Mouse (Mus musculus) MEL (cell line): Measurements from ENCODE around the gene Tmem161a. TPM values are rescaled to one million over a fixed set of nuclear protein-coding genes. Genes with fewer than 3 reads are reported as not detected.
A peak's percentile ranks its signal among the peaks of the same experiment; 100 is the strongest.

ENCODE experiments used
- DNase-seq: peaks from one replicate; pipeline ENCODE4 v3.0.0; 2011; ENCODE audit warnings: low read depth, low spot score
- H3K27ac ChIP-seq: 2 replicates; pipeline ENCODE4 v1.5.1; 2012; ENCODE audit warnings: low read depth, mild to moderate bottlenecking, control low read depth, low read length, moderate library complexity; ENCODE audit not compliant: control insufficient read depth
- H3K27me3 ChIP-seq, 2 experiments: fragments of 150-350 bp in 1 of 2; sonication (generic) in 1 of 2; 2 replicates each; pipeline ENCODE4 v1.6.1; 2012; ENCODE audit warnings: low read length in 2 of 2, mild to moderate bottlenecking in 2 of 2, improper control_type of control experiment in 1 of 2, moderate library complexity in 1 of 2; ENCODE audit not compliant: insufficient read depth in 2 of 2, control insufficient read depth in 1 of 2
- H3K36me3 ChIP-seq, 2 experiments: 2 replicates each; pipeline ENCODE4 v1.6.1; 2012 to 2014; ENCODE audit warnings: low read length in 2 of 2, improper control_type of control experiment in 1 of 2, inconsistent platforms in 1 of 2, mild to moderate bottlenecking in 1 of 2; ENCODE audit not compliant: insufficient read depth in 2 of 2, control insufficient read depth in 1 of 2
- H3K4me1 ChIP-seq, 2 experiments: fragments of 150-350 bp in 1 of 2; sonication (generic) in 1 of 2; 2 replicates each; pipeline ENCODE4 v1.6.1; 2012; ENCODE audit warnings: low read length in 2 of 2, improper control_type of control experiment in 1 of 2, mild to moderate bottlenecking in 1 of 2; ENCODE audit not compliant: insufficient read depth in 2 of 2, control insufficient read depth in 1 of 2
- H3K4me3 ChIP-seq, 2 experiments: fragments of 150-350 bp in 1 of 2; sonication (generic) in 1 of 2; 2 replicates each; pipeline ENCODE4 v1.5.1; 2012; ENCODE audit warnings: low read depth in 2 of 2, low read length in 2 of 2, mild to moderate bottlenecking in 2 of 2, moderate library complexity in 2 of 2, control low read depth in 1 of 2, improper control_type of control experiment in 1 of 2; ENCODE audit not compliant: control insufficient read depth in 1 of 2, insufficient read depth in 1 of 2
- H3K79me2 ChIP-seq: 2 replicates; pipeline ENCODE4 v1.6.1; 2012; ENCODE audit warnings: mild to moderate bottlenecking, low read length, moderate library complexity; ENCODE audit not compliant: control insufficient read depth, poor library complexity, insufficient read depth
- H3K9ac ChIP-seq: 2 replicates; pipeline ENCODE4 v1.6.1; 2012; ENCODE audit warnings: low read depth, mild to moderate bottlenecking, control low read depth, low read length, moderate library complexity; ENCODE audit not compliant: control insufficient read depth, poor library complexity, severe bottlenecking
- H3K9me3 ChIP-seq: fragments of 150-350 bp; sonication (generic); replicated peaks from 2 replicates; pipeline ENCODE4 v1.6.1; 2012; ENCODE audit warnings: mild to moderate bottlenecking, low read length, improper control_type of control experiment, moderate library complexity; ENCODE audit not compliant: insufficient read depth
- CHD1 ChIP-seq: IDR thresholded peaks from 2 replicates; pipeline ENCODE4 v1.6.1; 2012; ENCODE audit warnings: low read depth, mild to moderate bottlenecking, inconsistent platforms, low read length, improper control_type of control experiment
- CTCF ChIP-seq, 3 experiments: IDR thresholded peaks in 2 of 3; conservative IDR thresholded peaks in 1 of 3; 2 replicates each; pipeline ENCODE4 v1.5.1; 2011 to 2012; ENCODE audit warnings: low read length in 3 of 3, low read depth in 2 of 3, mild to moderate bottlenecking in 2 of 3, improper control_type of control experiment in 1 of 3, inconsistent platforms in 1 of 3, mixed read lengths in 1 of 3, moderate library complexity in 1 of 3; ENCODE audit not compliant: control insufficient read depth in 1 of 3, insufficient read depth in 1 of 3, poor library complexity in 1 of 3, severe bottlenecking in 1 of 3
- E2F4 ChIP-seq: IDR thresholded peaks from 2 replicates; pipeline ENCODE4 v1.6.1; 2011; ENCODE audit warnings: low read depth, low read length, improper control_type of control experiment, borderline replicate concordance
- ELF1 ChIP-seq: IDR thresholded peaks from 2 replicates; pipeline ENCODE4 v1.6.1; 2014; ENCODE audit warnings: low read depth, mild to moderate bottlenecking, inconsistent platforms, low read length, improper control_type of control experiment, moderate library complexity
- GABPA ChIP-seq: IDR thresholded peaks from 2 replicates; pipeline ENCODE4 v1.6.1; 2012; ENCODE audit warnings: low read depth, mild to moderate bottlenecking, inconsistent platforms, low read length, improper control_type of control experiment, moderate library complexity
- GATA1 ChIP-seq: IDR thresholded peaks from 2 replicates; pipeline ENCODE4 v1.6.1; 2011; ENCODE audit warnings: low read depth, low read length, improper control_type of control experiment
- HCFC1 ChIP-seq: IDR thresholded peaks from 2 replicates; pipeline ENCODE4 v1.6.1; 2012; ENCODE audit warnings: low read depth, mild to moderate bottlenecking, inconsistent platforms, low read length, improper control_type of control experiment, moderate library complexity
- KAT2A ChIP-seq: conservative IDR thresholded peaks from 2 replicates; pipeline ENCODE4 v1.6.1; 2012; ENCODE audit warnings: low read depth, low read length, improper control_type of control experiment, inconsistent platforms
- MAFK ChIP-seq: IDR thresholded peaks from 2 replicates; pipeline ENCODE4 v1.6.1; 2011; ENCODE audit warnings: low read depth, mild to moderate bottlenecking, low read length, improper control_type of control experiment, borderline replicate concordance
- MAX ChIP-seq: IDR thresholded peaks from 2 replicates; pipeline ENCODE4 v1.6.1; 2011; ENCODE audit warnings: low read length, improper control_type of control experiment
- MAZ ChIP-seq: IDR thresholded peaks from 2 replicates; pipeline ENCODE4 v1.6.1; 2012; ENCODE audit warnings: low read depth, mild to moderate bottlenecking, inconsistent platforms, low read length, improper control_type of control experiment
- MXI1 ChIP-seq: IDR thresholded peaks from 2 replicates; pipeline ENCODE4 v1.6.1; 2011; ENCODE audit warnings: mild to moderate bottlenecking, low read depth, low read length, improper control_type of control experiment
- MYB ChIP-seq: IDR thresholded peaks from 2 replicates; pipeline ENCODE4 v1.6.1; 2011; ENCODE audit warnings: mild to moderate bottlenecking, low read depth, low read length, improper control_type of control experiment
- MYC ChIP-seq: IDR thresholded peaks from 2 replicates; pipeline ENCODE4 v1.6.1; 2011; ENCODE audit warnings: low read depth, mild to moderate bottlenecking, low read length, improper control_type of control experiment, moderate library complexity
- NELFE ChIP-seq: IDR thresholded peaks from 2 replicates; pipeline ENCODE4 v1.6.1; 2011; ENCODE audit warnings: low read depth, low read length, improper control_type of control experiment
- NRF1 ChIP-seq: IDR thresholded peaks from 2 replicates; pipeline ENCODE4 v1.6.1; 2014; ENCODE audit warnings: low read depth, mild to moderate bottlenecking, inconsistent platforms, low read length, improper control_type of control experiment, moderate library complexity; ENCODE audit not compliant: poor library complexity, insufficient read depth, severe bottlenecking
- POLR2A ChIP-seq, 2 experiments: IDR thresholded peaks; 2 replicates each; pipeline ENCODE4 v1.6.1; 2011 to 2012; ENCODE audit warnings: low read length in 2 of 2, mild to moderate bottlenecking in 2 of 2, control low read depth in 1 of 2, improper control_type of control experiment in 1 of 2, low read depth in 1 of 2, moderate library complexity in 1 of 2; ENCODE audit not compliant: control insufficient read depth in 1 of 2, insufficient read depth in 1 of 2, poor library complexity in 1 of 2
- POLR2AphosphoS2 ChIP-seq: IDR thresholded peaks from 2 replicates; pipeline ENCODE4 v1.6.1; 2011; ENCODE audit warnings: low read length, improper control_type of control experiment
- RAD21 ChIP-seq: IDR thresholded peaks from 2 replicates; pipeline ENCODE4 v1.6.1; 2011; ENCODE audit warnings: mild to moderate bottlenecking, low read depth, low read length, improper control_type of control experiment
- RCOR1 ChIP-seq: IDR thresholded peaks from 2 replicates; pipeline ENCODE4 v1.6.1; 2012; ENCODE audit warnings: low read depth, mild to moderate bottlenecking, inconsistent platforms, low read length, improper control_type of control experiment
- SIN3A ChIP-seq: IDR thresholded peaks from 2 replicates; pipeline ENCODE4 v1.6.1; 2012; ENCODE audit warnings: low read length, improper control_type of control experiment, inconsistent platforms
- SMC3 ChIP-seq: IDR thresholded peaks from 2 replicates; pipeline ENCODE4 v1.6.1; 2011; ENCODE audit warnings: low read depth, low read length, improper control_type of control experiment
- TAL1 ChIP-seq: IDR thresholded peaks from 2 replicates; pipeline ENCODE4 v1.6.1; 2012; ENCODE audit warnings: mild to moderate bottlenecking, inconsistent platforms, low read length, moderate library complexity, mixed read lengths
- TBP ChIP-seq: IDR thresholded peaks from 2 replicates; pipeline ENCODE4 v1.8.0; 2011; ENCODE audit warnings: low read depth, low read length, improper control_type of control experiment
- TCF12 ChIP-seq: IDR thresholded peaks from 2 replicates; pipeline ENCODE4 v1.6.1; 2014; ENCODE audit warnings: low read depth, mild to moderate bottlenecking, inconsistent platforms, low read length, improper control_type of control experiment, moderate library complexity
- UBTF ChIP-seq: IDR thresholded peaks from 2 replicates; pipeline ENCODE4 v1.6.1; 2012; ENCODE audit warnings: low read depth, mild to moderate bottlenecking, inconsistent platforms, low read length, improper control_type of control experiment, moderate library complexity, borderline replicate concordance; ENCODE audit not compliant: insufficient read depth
- USF1 ChIP-seq: IDR thresholded peaks from 2 replicates; pipeline ENCODE4 v1.6.1; 2014; ENCODE audit warnings: low read depth, mild to moderate bottlenecking, inconsistent platforms, low read length, improper control_type of control experiment, moderate library complexity
- USF2 ChIP-seq, 2 experiments: IDR thresholded peaks; 2 replicates each; pipeline ENCODE4 v1.6.1; 2011 to 2012; ENCODE audit warnings: improper control_type of control experiment in 2 of 2, low read length in 2 of 2, borderline replicate concordance in 1 of 2, inconsistent platforms in 1 of 2, low read depth in 1 of 2, mild to moderate bottlenecking in 1 of 2; ENCODE audit not compliant: insufficient read depth in 1 of 2
- ZC3H11A ChIP-seq: IDR thresholded peaks from 2 replicates; pipeline ENCODE4 v1.6.1; 2012; ENCODE audit warnings: low read depth, mild to moderate bottlenecking, inconsistent platforms, low read length, improper control_type of control experiment
- ZKSCAN1 ChIP-seq: IDR thresholded peaks from 2 replicates; pipeline ENCODE4 v1.6.1; 2012; ENCODE audit warnings: low read depth, mild to moderate bottlenecking, inconsistent platforms, low read length, improper control_type of control experiment, moderate library complexity
- ZNF384 ChIP-seq: IDR thresholded peaks from 2 replicates; pipeline ENCODE4 v1.6.1; 2012; ENCODE audit warnings: low read depth, mild to moderate bottlenecking, inconsistent platforms, low read length, improper control_type of control experiment
- polyA plus RNA-seq, 2 experiments: library from polyadenylated mRNA; stranded (reverse) in 1 of 2; unstranded in 1 of 2; fragments of >175 nt in 1 of 2; fragments of >200 nt in 1 of 2; gene quantifications; 2 replicates each; pipeline versions ENCODE4 v1.2.1 to v1.2.4; 2012; ENCODE audit warnings: low replicate concordance in 2 of 2, low read depth in 1 of 2; ENCODE audit not compliant: insufficient read length in 2 of 2, insufficient read depth in 1 of 2, missing spikeins in 1 of 2
- total RNA-seq: library from RNA; depleted of rRNA; stranded (reverse); fragments of 300-350 nt; gene quantifications from 2 replicates; pipeline ENCODE4 v1.2.3, GENCODE M21; 2012

Gene Tmem161a
- total and polyA plus RNA-seq, 3 experiments = 50.7 to 51.4 TPM; not detected in 1

- Histone ChIP-seq H3K4me1 (peaks cover 2 to 18% of the 10 kb centered on the region in 2 experiments), H3K27me3 (no peaks in the 10 kb centered on the region), H3K27ac (peak overlapping the region; percentile 38), H3K9ac (peak overlapping the region; percentile 75), H3K36me3 (peaks cover 0 to 9% of the 10 kb centered on the region in 2 experiments; a peak in 2 of 4 replicates), H3K79me2 (no peaks in the 10 kb centered on the region; the same call in 1 of the 2 replicates), H3K9me3 (no peaks in the 10 kb centered on the region), H3K4me3 (peak overlapping the region; percentile 71 to 73)
- TF ChIP-seq MYC (no peak), NRF1 (no peak), MAFK (no peak), HCFC1 (peak; percentile 71), POLR2A (IDR thresholded peaks at IDR 0.05; ENCODE audit: control insufficient read depth in 1 of 2, insufficient read depth in 1 of 2, low read depth in 1 of 2, low read length in 2 of 2, poor library complexity in 1 of 2) (peak; percentile 64 to 66; a peak in 3 of 4 replicates), TAL1 (no peak), TCF12 (peak; percentile 6; the same call in 1 of the 2 replicates), CHD1 (no peak), GABPA (no peak), CTCF (IDR thresholded peaks at IDR 0.05 in 2 of 3, conservative IDR thresholded peaks at IDR 0.05 in 1 of 3; ENCODE audit: control insufficient read depth in 1 of 3, insufficient read depth in 1 of 3, low read depth in 2 of 3, low read length in 3 of 3, poor library complexity in 1 of 3, severe bottlenecking in 1 of 3) (0 out of 6 replicates have a peak, but pooled peaks of 1 of the 3 experiments have one; percentile 2), SMC3 (no peak), USF1 (0 out of 2 replicates have a peak, but pooled peaks have one; percentile 29), RAD21 (no peak), ELF1 (0 out of 2 replicates have a peak, but pooled peaks have one; percentile 20), GATA1 (no peak), UBTF (no peak), MXI1 (peak; percentile 19; the same call in 1 of the 2 replicates), E2F4 (no peak), ZKSCAN1 (no peak), MAZ (no peak; the same call in 1 of the 2 replicates), NELFE (peak; percentile 48), TBP (no peak), ZNF384 (peak; percentile 71), KAT2A (no peak), SIN3A (no peak; the same call in 1 of the 2 replicates), RCOR1 (no peak), MYB (no peak), ZC3H11A (no peak), POLR2AphosphoS2 (peak; percentile 42; the same call in 1 of the 2 replicates), MAX (peak; percentile 86), USF2 (IDR thresholded peaks at IDR 0.05; ENCODE audit: borderline replicate concordance in 1 of 2, insufficient read depth in 1 of 2, low read depth in 1 of 2, low read length in 2 of 2) (no peak)
- DNase-seq = peak; percentile 86
These were observed 13.9 kb upstream of the Tmem161a start for GRCm38 (mm10) chr8:70158069-70158853.
